Mouse (Mus musculus): Measurements from ENCODE around the gene Gm14393. TPM values are rescaled to one million over a fixed set of nuclear protein-coding genes. Genes with fewer than 3 reads are reported as not detected.
"Not testable (repeated sequence)": the region's sequence is repeated elsewhere in the genome, so short reads cannot be mapped to it uniquely, and the experiment has no call there.

Gm14393 gene
- polyA plus RNA-seq (2012; ENCODE audit: insufficient read depth, insufficient read length, missing spikeins): not detected in 2 replicates

DNA sequence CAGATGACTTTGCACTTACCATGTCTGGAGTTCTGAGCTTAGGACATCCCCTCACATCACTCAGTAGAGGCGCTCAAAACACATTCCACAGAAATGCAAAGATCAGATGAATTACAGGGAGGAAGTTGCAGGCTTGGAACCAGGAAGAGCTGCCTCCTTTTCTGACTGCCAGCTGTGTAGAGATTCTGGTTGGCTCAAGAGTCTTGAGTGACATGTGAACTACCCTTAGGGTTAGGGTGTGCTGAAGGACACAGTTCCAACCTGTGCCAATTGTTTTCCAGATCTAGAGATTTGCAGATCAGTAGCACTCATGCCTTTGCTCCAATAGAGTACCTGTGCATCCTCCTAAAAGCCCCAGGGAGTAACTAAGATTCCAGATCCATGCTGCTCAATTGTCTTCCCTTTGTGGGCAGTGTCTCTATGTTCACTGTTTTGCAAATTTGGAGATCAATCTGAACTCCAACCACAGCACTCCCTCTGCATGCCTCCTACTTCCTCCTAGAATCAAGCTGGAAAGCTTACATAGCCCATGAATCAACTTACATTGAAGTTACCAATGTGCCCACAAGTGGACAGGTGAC is at the start of gene Gm14393:
Gm14393 (minus strand) TSS at position 101 of the 581 bp plus-strand sequence.
- not testable (repeated sequence) for H3K27ac ChIP-seq (replicated peaks; ENCODE audit: low read depth, low read length); H3K4me1 ChIP-seq (ENCODE audit: control insufficient read depth, insufficient read depth, insufficient read length, low read length); H3K4me3 ChIP-seq (ENCODE audit: insufficient read depth, low read depth, low read length)

- H3K4me3 ChIP-seq (ENCODE audit: insufficient read depth, low read depth, low read length): not testable (repeated sequence)
Measured at GRCm38 (mm10) chr2:175044268-175044667, 23.3 kb downstream of the Gm14393 start.

More at GRCm38 (mm10) chr2:175044268-175044667, 23.3 kb downstream of the Gm14393 start:
- H3K4me1 ChIP-seq (ENCODE audit: control insufficient read depth, insufficient read depth, insufficient read length, low read length); H3K27ac ChIP-seq (replicated peaks; ENCODE audit: low read depth, low read length): not testable (repeated sequence)

Other genes with a start within 250 kb of the Gm14393 start
- gene Gm14444, start 57.5 kb downstream of the Gm14393 start, polyA plus RNA-seq (2012; ENCODE audit: insufficient read depth, insufficient read length, missing spikeins): 1.4 and 1.9 TPM in 2 replicates
- 21.5 and 28.4 TPM in 2 replicates for gene Gm14399, start 74.2 kb upstream of the Gm14393 start, polyA plus RNA-seq (2012; ENCODE audit: insufficient read depth, insufficient read length, missing spikeins)
- gene Gm14443, start 108.1 kb upstream of the Gm14393 start, polyA plus RNA-seq (2012; ENCODE audit: insufficient read depth, insufficient read length, missing spikeins): 0.54 and 1.1 TPM in 2 replicates
- gene Gm14391, start 139.1 kb upstream of the Gm14393 start, polyA plus RNA-seq (2012; ENCODE audit: insufficient read depth, insufficient read length, missing spikeins): 3.7 and 8.2 TPM in 2 replicates
- 8.0 and 11.8 TPM in 2 replicates for gene Gm14440, start 207.3 kb upstream of the Gm14393 start, polyA plus RNA-seq (2012; ENCODE audit: insufficient read depth, insufficient read length, missing spikeins)